Mouse (Mus musculus): ENCODE data around the gene Tat.
"Not testable (repeated sequence)": the region's sequence is repeated elsewhere in the genome, so short reads cannot be mapped to it uniquely, and the experiment has no call there.

Tat gene

GRCm38 (mm10) chr8:109986384-109986783 lies 3.9 kb upstream of the Tat start:
- no peak for DNase-seq

- DNase-seq, result no peak
Measured at GRCm38 (mm10) chr8:109987776-109988175, 2.5 kb upstream of the Tat start.

GRCm38 (mm10) chr8:109989151-109989550 lies 1.1 kb upstream of the Tat start:
- DNase-seq, result no peak

GRCm38 (mm10) chr8:109992166-109992565 lies 1.9 kb downstream of the Tat start:
- DNase-seq, result no peak

GRCm38 (mm10) chr8:109992951-109993350 lies 2.7 kb downstream of the Tat start:
- DNase-seq, result no peak

GRCm38 (mm10) chr8:109997381-109997780 lies 7.1 kb downstream of the Tat start:
- DNase-seq, result peak in 1 of 2 experiments; percentile 7

- DNase-seq, result no peak
Measured at GRCm38 (mm10) chr8:109998066-109998465, 7.8 kb downstream of the Tat start.

- DNase-seq, result no peak
Measured at GRCm38 (mm10) chr8:109999974-110000373, 9.7 kb downstream of the Tat start.

- no peak for DNase-seq
Measured at GRCm38 (mm10) chr8:110002953-110003352, 12.7 kb downstream of the Tat start.

GRCm38 (mm10) chr8:110004300-110004699 lies 14.1 kb downstream of the Tat start:
- DNase-seq, result no peak

- no peak for DNase-seq
Measured at GRCm38 (mm10) chr8:110006312-110007023, 16.2 kb downstream of the Tat start.

- DNase-seq, result no peak
Measured at GRCm38 (mm10) chr8:110008228-110008994, 18.2 kb downstream of the Tat start.

- DNase-seq, result no peak
Measured at GRCm38 (mm10) chr8:110008995-110009446, 18.8 kb downstream of the Tat start.

- DNase-seq, result peak; percentile 38 to 42
Measured at GRCm38 (mm10) chr8:110010868-110011267, 20.6 kb downstream of the Tat start.

- DNase-seq, result no peak
Measured at GRCm38 (mm10) chr8:110022081-110022480, 31.8 kb downstream of the Tat start.

GRCm38 (mm10) chr8:110022768-110023344 lies 32.6 kb downstream of the Tat start:
- DNase-seq, result no peak

GRCm38 (mm10) chr8:110033771-110034170 lies 43.5 kb downstream of the Tat start:
- DNase-seq, result not testable (repeated sequence)

- no peak for DNase-seq
Measured at GRCm38 (mm10) chr8:110034331-110034730, 44.1 kb downstream of the Tat start.

GRCm38 (mm10) chr8:110036156-110036555 lies 45.9 kb downstream of the Tat start:
- peak in 1 of 2 experiments; percentile 6 for DNase-seq

GRCm38 (mm10) chr8:110039216-110039615 lies 49.0 kb downstream of the Tat start:
- DNase-seq, result no peak

- DNase-seq, result no peak
Measured at GRCm38 (mm10) chr8:110039659-110040058, 49.4 kb downstream of the Tat start, which contains the start of gene Chst4. Gene Chst4 (minus strand): TSS chr8:110039740.

GRCm38 (mm10) chr8:110040509-110040908 lies 50.3 kb downstream of the Tat start:
- DNase-seq, result no peak
